Mouse (Mus musculus): ENCODE measurements around the gene Sf3b5. TPM values are rescaled to one million over a fixed set of nuclear protein-coding genes. Genes with fewer than 3 reads are reported as not detected.
A peak's percentile ranks its signal among the peaks of the same experiment; 100 is the strongest.

The Sf3b5 gene
- total and polyA plus RNA-seq, 2 experiments from 2014 or later, result 23.2 to 30.1 TPM

DNA sequence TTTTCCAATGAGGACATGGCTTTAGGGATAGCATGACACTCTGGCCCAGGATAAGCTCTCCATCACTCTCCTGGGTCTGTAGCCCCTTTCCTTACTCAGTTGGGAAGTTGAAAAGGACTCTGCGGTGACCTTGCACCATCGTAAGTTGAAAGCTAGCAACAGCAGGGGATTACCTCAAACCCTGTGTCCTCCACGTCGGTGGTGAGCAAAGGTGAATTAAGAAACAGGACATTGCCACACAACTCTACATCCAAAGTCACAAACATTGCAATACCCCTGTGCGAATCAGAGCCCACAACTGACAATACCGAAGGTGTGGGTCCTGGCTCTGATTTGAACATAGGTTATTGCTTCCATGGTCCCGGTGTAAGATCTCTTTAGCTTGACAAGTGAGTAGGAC is 29.2 kb upstream of the Sf3b5 start:
- H3K27ac ChIP-seq (ENCODE audit: low read depth), result no peak overlapping the region
- H3K4me1 ChIP-seq (ENCODE audit: control insufficient read depth, insufficient read depth), result no peaks in the 10 kb centered on the region
- 85% methylated on average over 7 of the region's 7 CpGs for WGBS
- H3K9ac ChIP-seq (replicated peaks; ENCODE audit: low read depth, low read length), result no peak overlapping the region
- no peak overlapping the region for H3K4me2 ChIP-seq (ENCODE audit: low read depth, low read length)
- DNase-seq (ENCODE audit: low spot score) (no peak), ATAC-seq (ENCODE audit: insufficient read depth, low read depth) (no peak)
- H3K36me3 ChIP-seq (replicated peaks; ENCODE audit: control insufficient read depth, insufficient read depth, low read length), result no peaks in the 10 kb centered on the region
- no peak overlapping the region for H3K4me3 ChIP-seq (ENCODE audit: low read depth, low read length)
- no peaks in the 10 kb centered on the region for H3K9me3 ChIP-seq (replicated peaks; ENCODE audit: control insufficient read depth, low read length)
- H3K27me3 ChIP-seq (ENCODE audit: control insufficient read depth, insufficient read depth, low read length), result no peaks in the 10 kb centered on the region
- TF ChIP-seq CTCF (IDR thresholded peaks at IDR 0.05; ENCODE audit: low read depth), result no peak
- TF ChIP-seq EP300 (IDR thresholded peaks at IDR 0.05; ENCODE audit: low read depth), result no peak

DNA sequence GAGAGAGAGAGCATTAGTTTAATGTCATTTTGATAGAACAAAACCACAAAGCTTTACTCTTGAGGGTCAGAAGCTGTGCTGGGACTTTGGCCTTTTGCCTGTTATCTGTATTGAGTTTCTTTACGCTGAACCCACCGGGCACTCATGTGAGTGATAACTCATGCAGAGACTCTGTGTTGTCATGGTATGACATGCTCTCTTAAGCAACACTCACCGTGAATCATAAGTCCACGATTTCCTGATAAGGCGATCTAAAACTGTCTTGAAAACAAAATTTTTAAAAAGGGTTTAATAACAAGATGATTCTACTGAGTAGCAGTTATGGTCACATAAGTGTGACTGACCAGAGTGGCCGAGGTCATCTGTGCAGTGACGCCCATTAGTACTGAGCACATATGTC is 28.6 kb upstream of the Sf3b5 start:
- ATAC-seq (ENCODE audit: insufficient read depth, low read depth) (no peak), DNase-seq (ENCODE audit: low spot score) (no peak)
- Histone ChIP-seq H3K4me3 (ENCODE audit: low read depth, low read length) (no peak overlapping the region), H3K4me2 (ENCODE audit: low read depth, low read length) (no peak overlapping the region), H3K9ac (replicated peaks; ENCODE audit: low read depth, low read length) (no peak overlapping the region), H3K9me3 (replicated peaks; ENCODE audit: control insufficient read depth, low read length) (no peaks in the 10 kb centered on the region), H3K36me3 (replicated peaks; ENCODE audit: control insufficient read depth, insufficient read depth, low read length) (no peaks in the 10 kb centered on the region), H3K27me3 (ENCODE audit: control insufficient read depth, insufficient read depth, low read length) (no peaks in the 10 kb centered on the region), H3K4me1 (ENCODE audit: control insufficient read depth, insufficient read depth) (no peaks in the 10 kb centered on the region), H3K27ac (ENCODE audit: low read depth) (no peak overlapping the region)
- TF ChIP-seq EP300 (IDR thresholded peaks at IDR 0.05; ENCODE audit: low read depth), result no peak
- TF ChIP-seq CTCF (IDR thresholded peaks at IDR 0.05; ENCODE audit: low read depth), result no peak
- WGBS, result 76% methylated on average over 7 of the region's 7 CpGs

DNA sequence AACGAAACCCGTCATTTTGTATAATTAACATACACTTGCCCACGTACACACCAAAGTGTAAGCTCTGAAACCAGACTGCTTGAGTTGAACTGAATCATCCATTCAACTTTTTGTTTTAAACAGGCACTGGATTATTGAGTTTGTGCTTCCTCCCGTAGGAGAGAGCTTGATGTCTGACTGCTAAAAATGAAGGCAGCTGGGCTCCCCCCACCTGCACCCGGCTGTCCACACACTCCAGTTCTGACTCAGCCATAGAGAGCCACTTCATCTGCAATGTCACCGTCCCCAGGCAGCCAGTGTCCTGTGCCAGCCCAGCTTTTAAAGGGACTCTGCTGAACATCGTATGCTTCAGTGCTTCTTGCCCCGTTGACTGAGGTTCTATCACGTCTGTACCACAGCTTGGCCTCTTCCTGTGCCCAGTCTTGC is 27.3 kb upstream of the Sf3b5 start:
- DNase-seq (ENCODE audit: low spot score), result peak; percentile 22
- peak; percentile 55 for ATAC-seq (ENCODE audit: insufficient read depth, low read depth)
- no peak overlapping the region for H3K9ac ChIP-seq (replicated peaks; ENCODE audit: low read depth, low read length)
- no peaks in the 10 kb centered on the region for H3K27me3 ChIP-seq (ENCODE audit: control insufficient read depth, insufficient read depth, low read length)
- TF ChIP-seq CTCF (IDR thresholded peaks at IDR 0.05; ENCODE audit: low read depth), result no peak
- TF ChIP-seq EP300 (IDR thresholded peaks at IDR 0.05; ENCODE audit: low read depth), result no peak
- no peak overlapping the region for H3K4me3 ChIP-seq (ENCODE audit: low read depth, low read length)
- 57% methylated on average over 9 of the region's 9 CpGs for WGBS
- no peak overlapping the region for H3K27ac ChIP-seq (ENCODE audit: low read depth)
- no peaks in the 10 kb centered on the region for H3K9me3 ChIP-seq (replicated peaks; ENCODE audit: control insufficient read depth, low read length)
- H3K4me1 ChIP-seq (ENCODE audit: control insufficient read depth, insufficient read depth), result no peaks in the 10 kb centered on the region
- H3K4me2 ChIP-seq (ENCODE audit: low read depth, low read length), result no peak overlapping the region
- no peaks in the 10 kb centered on the region for H3K36me3 ChIP-seq (replicated peaks; ENCODE audit: control insufficient read depth, insufficient read depth, low read length)

DNA sequence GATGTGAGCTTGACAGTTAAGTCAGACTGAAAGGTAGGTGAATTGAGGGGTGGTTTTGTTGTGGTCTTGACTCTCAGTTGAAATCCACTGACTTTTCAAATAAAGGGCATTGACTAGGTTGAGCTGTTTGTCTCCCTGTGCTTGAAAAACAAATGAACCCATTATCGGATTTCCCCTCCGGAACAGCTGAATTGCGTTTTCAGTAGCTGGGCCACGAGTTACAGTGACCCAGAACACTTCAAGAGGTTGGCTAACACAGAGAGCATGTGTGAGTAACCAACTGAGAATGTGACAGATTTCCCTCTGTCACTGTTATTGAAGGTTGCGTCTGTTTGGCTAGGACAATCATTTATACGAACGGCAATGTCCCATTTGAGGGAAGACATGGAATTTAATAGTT is 24.1 kb upstream of the Sf3b5 start:
- ATAC-seq (ENCODE audit: insufficient read depth, low read depth), result no peak
- Histone ChIP-seq H3K4me1 (ENCODE audit: control insufficient read depth, insufficient read depth) (peaks cover 5% of the 10 kb centered on the region; the same call in 1 of the 2 replicates), H3K4me3 (ENCODE audit: low read depth, low read length) (no peak overlapping the region), H3K36me3 (replicated peaks; ENCODE audit: control insufficient read depth, insufficient read depth, low read length) (no peaks in the 10 kb centered on the region), H3K27ac (ENCODE audit: low read depth) (no peak overlapping the region), H3K9ac (replicated peaks; ENCODE audit: low read depth, low read length) (no peak overlapping the region), H3K27me3 (ENCODE audit: control insufficient read depth, insufficient read depth, low read length) (no peaks in the 10 kb centered on the region), H3K9me3 (replicated peaks; ENCODE audit: control insufficient read depth, low read length) (no peaks in the 10 kb centered on the region), H3K4me2 (ENCODE audit: low read depth, low read length) (no peak overlapping the region)
- WGBS, result 53% methylated on average over 7 of the region's 7 CpGs
- TF ChIP-seq EP300 (IDR thresholded peaks at IDR 0.05; ENCODE audit: low read depth), result no peak
- TF ChIP-seq CTCF (IDR thresholded peaks at IDR 0.05; ENCODE audit: low read depth), result no peak
- no peak for DNase-seq (ENCODE audit: low spot score)

DNA sequence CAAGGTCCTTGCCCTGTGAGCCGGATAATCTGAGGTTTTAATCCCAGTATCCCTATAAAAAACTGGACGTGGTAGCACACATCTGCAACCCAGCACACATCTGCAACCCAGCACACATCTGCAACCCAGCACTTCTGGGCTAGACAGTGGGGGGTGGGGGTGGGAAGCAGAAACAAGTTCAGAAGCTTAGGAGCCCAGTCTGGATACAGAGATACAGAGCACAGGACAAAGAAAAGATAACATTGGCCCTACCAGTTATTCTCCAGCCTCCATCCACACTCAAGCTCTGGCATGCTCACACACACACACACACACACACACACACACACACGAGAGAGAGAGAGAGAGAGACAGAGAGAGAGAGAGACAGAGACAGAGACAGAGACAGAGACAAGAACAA is 21.6 kb upstream of the Sf3b5 start:
- H3K36me3 ChIP-seq (replicated peaks; ENCODE audit: control insufficient read depth, insufficient read depth, low read length), result no peaks in the 10 kb centered on the region
- H3K9ac ChIP-seq (replicated peaks; ENCODE audit: low read depth, low read length), result no peak overlapping the region
- no peak overlapping the region for H3K4me2 ChIP-seq (ENCODE audit: low read depth, low read length)
- no peak for DNase-seq (ENCODE audit: low spot score)
- H3K27me3 ChIP-seq (ENCODE audit: control insufficient read depth, insufficient read depth, low read length), result no peaks in the 10 kb centered on the region
- no peak overlapping the region for H3K27ac ChIP-seq (ENCODE audit: low read depth)
- H3K9me3 ChIP-seq (replicated peaks; ENCODE audit: control insufficient read depth, low read length), result no peaks in the 10 kb centered on the region
- H3K4me1 ChIP-seq (ENCODE audit: control insufficient read depth, insufficient read depth), result peaks cover 5% of the 10 kb centered on the region; the same call in 1 of the 2 replicates
- 52% methylated on average over 3 of the region's 3 CpGs for WGBS
- TF ChIP-seq CTCF (IDR thresholded peaks at IDR 0.05; ENCODE audit: low read depth), result no peak
- no peak for TF ChIP-seq EP300 (IDR thresholded peaks at IDR 0.05; ENCODE audit: low read depth)
- no peak overlapping the region for H3K4me3 ChIP-seq (ENCODE audit: low read depth, low read length)
- no peak for ATAC-seq (ENCODE audit: insufficient read depth, low read depth)

DNA sequence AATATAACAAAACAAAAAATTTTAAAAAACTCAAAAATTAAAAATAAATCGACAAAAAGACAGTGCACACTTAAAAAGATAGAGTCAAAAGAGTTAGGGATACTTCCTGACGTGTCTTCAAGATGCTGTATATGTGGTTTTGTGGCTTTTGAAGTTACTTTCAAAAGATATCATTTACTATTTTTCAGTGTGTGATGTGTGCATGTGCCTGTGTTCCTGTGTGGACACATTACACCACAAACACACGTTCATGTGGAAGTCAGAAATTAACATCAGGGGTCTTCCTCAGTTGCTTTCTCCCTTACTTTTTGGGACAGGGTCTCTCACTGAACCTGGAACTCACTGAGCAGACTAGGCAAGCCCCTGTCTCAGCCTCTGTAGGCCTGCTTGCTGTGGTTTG is 20.1 kb upstream of the Sf3b5 start:
- no peak overlapping the region for H3K9ac ChIP-seq (replicated peaks; ENCODE audit: low read depth, low read length)
- no peaks in the 10 kb centered on the region for H3K36me3 ChIP-seq (replicated peaks; ENCODE audit: control insufficient read depth, insufficient read depth, low read length)
- H3K4me2 ChIP-seq (ENCODE audit: low read depth, low read length), result no peak overlapping the region
- TF ChIP-seq CTCF (IDR thresholded peaks at IDR 0.05; ENCODE audit: low read depth) (no peak), EP300 (IDR thresholded peaks at IDR 0.05; ENCODE audit: low read depth) (no peak)
- H3K4me3 ChIP-seq (ENCODE audit: low read depth, low read length), result no peak overlapping the region
- H3K27me3 ChIP-seq (ENCODE audit: control insufficient read depth, insufficient read depth, low read length), result no peaks in the 10 kb centered on the region
- H3K4me1 ChIP-seq (ENCODE audit: control insufficient read depth, insufficient read depth), result peaks cover 5% of the 10 kb centered on the region; the same call in 1 of the 2 replicates
- WGBS, result 86% methylated on average over 3 of the region's 3 CpGs
- H3K27ac ChIP-seq (ENCODE audit: low read depth), result no peak overlapping the region
- ATAC-seq (ENCODE audit: insufficient read depth, low read depth) (no peak), DNase-seq (ENCODE audit: low spot score) (no peak)
- no peaks in the 10 kb centered on the region for H3K9me3 ChIP-seq (replicated peaks; ENCODE audit: control insufficient read depth, low read length)
